Mouse (Mus musculus) gastrocnemius, postnatal 10 days (tissue): Measurements from ENCODE around the gene Tmem167b. TPM values are rescaled to one million over a fixed set of nuclear protein-coding genes. Genes with fewer than 3 reads are reported as not detected.

ENCODE experiments used
- DNase-seq: peaks from one replicate; pipeline ENCODE4 v3.0.0; 2021; ENCODE audit warnings: mixed read lengths
- microRNA-seq, 2 experiments: library from miRNA; unstranded; fragments of <30 nt; microRNA quantifications; one replicate each; pipeline ENCODE4 v1.2.0; 2021
- total RNA-seq, 2 experiments: library from RNA; stranded (reverse); gene quantifications; 2 replicates each; pipeline ENCODE4 v1.2.3; 2021

Gene Tmem167b
- total RNA-seq, 2 experiments from 2014 or later: 23.1 to 24.9 TPM

DNA sequence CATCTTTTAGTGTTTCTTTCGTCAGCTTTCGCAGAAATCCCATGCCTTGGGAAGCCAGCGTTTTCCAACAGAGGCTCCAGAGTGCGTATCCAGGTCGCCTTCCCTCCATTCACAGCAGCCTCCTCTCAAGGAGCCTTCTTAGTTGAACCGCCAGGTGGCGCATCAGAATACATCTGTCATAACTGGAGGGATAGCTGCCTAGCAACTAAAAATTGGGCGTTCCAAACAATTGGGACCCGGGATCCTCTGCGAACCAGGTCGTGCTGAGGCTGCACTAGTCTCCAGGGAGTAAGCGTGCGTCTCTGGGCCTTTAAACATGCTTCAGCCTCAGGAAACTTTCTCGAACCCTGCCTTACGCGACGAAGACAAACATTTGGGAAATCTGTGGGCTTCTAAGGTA lies 25.0 kb downstream of the Tmem167b start:
- peak; percentile 80 for DNase-seq

GRCm38 (mm10) chr3:108536517-108537260 lies 25.6 kb downstream of the Tmem167b start, which contains the start of gene 5330417C22Rik:
Gene 5330417C22Rik, minus strand, starts transcription at chr3:108536536.
- peak; percentile 16 for DNase-seq

DNA sequence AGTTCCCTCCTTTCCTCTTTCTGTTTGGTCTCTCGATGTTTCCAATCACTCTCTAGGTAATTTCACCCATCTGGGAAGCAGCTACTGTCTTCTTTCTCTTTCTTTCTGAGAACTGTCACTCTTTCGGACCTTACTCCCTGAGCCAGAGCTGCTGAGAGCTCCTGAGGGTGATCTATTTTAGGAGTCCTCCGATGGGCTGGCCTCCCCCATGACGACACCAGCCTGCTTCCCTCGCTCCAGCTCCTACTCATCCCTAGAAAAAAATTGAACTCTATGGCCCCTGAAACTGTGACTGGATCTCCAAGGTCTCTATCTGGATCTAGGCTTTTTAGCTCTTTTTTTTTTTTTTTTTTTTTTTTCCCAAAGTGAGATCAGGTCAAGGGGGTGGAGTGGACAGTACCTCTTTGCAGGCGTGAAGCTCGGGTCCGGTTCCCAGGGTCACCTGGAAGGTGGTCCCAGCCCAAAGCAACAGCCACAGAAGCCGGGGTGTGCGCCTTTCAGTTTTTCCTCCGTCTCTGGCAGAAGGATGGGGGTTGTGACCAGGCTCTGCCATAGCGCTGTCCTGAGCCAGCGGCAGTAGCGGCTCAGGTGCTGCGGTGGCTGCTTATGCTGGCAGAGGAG lies 26.3 kb downstream of the Tmem167b start:
- no peak for DNase-seq

DNA sequence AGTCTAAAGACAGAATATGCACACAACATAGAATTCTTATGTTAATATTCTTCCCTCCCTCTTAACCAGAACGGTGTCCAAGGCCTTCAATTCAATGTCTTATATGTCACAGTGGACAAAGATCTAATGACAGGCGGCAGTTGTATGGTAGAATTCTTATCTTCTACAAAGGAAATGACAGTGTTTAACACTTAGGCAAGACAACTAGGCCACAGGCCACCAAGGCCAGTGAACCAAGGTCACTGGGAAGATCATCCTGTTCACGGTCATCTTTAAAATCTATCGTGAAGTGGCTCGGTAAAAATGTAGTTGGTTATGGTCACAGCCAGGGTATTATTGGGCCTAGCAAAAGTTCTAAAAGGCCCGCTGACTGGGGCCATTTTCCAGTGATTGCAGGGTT lies 28.3 kb downstream of the Tmem167b start, which contains the start of gene 1700013F07Rik:
TSS of gene 1700013F07Rik (plus strand) at position 200 of the 400 bp plus-strand sequence.
- DNase-seq: no peak

GRCm38 (mm10) chr3:108533114-108533885 lies 29.0 kb downstream of the Tmem167b start:
- DNase-seq: no peak

GRCm38 (mm10) chr3:108528489-108528888 lies 33.8 kb downstream of the Tmem167b start:
- DNase-seq: no peak

DNA sequence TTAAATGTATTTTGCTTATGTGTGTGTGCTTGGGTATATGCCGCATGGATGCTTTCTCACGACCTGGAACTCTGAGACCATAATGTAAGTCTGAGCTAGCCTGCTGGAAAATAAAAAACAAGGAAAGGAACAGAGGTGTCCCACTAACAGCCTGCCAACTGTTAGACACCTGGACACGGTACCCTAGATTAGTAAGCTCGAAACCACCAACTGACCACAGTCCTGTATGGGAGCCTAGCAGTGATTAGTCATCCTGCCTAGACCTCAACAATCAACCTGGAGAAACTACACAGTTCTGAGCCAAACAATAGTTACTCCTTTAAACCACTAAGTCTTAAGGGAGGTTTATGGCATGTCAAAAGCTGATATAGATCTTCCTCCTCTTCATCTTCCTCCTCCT lies 38.9 kb downstream of the Tmem167b start:
- no peak for DNase-seq

- no peak for DNase-seq
These were observed 44.0 kb downstream of the Tmem167b start for GRCm38 (mm10) chr3:108518276-108518675.

DNA sequence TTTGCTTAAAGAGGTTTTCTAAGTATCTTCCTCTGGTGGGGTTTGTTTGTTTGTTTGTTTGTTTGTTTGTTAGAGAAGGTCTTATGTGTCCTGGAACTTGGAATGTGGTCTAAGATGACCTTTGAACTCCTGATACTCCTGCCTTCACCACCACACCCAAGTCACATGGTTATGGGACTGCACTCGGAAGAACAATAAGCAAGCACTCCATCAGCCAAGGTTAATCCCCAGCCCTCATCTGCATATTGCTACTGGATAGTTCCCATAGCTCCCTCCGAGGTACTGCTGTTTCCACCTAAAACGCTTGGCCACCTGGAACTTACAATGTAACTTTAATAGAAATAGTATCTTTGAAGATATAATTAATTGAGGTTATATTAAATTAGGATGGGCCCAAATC lies 48.8 kb downstream of the Tmem167b start:
- no peak for DNase-seq

DNA sequence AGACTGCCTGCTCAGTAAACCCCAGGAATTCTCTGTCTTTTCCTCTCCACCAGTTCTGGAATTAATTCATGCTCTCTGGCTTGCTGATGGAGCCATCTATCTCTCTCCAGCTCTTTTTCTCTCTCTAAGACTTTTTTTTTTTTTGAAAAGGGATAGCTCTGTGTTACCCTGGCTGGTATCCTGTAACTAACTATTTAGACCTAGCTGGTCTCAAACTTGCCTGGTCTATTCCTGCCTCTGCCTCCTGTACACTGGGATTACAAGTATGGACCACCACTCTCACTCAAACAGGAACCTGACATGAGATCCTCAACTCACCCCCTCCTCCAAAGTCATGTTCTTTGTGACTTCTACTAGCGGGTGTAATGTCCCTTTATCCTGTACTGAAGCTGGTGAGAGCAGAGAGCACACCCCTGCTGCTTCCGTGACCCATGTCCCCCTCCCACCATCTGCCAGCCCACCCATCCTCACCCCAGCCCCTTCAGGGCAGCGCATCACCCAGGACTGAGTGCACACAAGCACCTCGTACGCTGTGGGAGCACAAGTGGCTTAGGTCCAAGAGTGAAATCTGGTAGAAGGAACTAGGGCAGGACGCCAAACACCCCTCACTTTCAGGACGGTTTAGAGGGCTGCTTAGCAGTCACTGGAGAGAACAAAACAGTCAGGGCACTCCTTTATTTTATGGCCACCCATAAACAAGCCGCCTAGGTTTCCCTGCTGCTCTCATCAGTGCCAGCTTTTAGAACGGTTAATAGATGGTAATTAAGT lies 51.4 kb downstream of the Tmem167b start:
- DNase-seq: no peak

DNA sequence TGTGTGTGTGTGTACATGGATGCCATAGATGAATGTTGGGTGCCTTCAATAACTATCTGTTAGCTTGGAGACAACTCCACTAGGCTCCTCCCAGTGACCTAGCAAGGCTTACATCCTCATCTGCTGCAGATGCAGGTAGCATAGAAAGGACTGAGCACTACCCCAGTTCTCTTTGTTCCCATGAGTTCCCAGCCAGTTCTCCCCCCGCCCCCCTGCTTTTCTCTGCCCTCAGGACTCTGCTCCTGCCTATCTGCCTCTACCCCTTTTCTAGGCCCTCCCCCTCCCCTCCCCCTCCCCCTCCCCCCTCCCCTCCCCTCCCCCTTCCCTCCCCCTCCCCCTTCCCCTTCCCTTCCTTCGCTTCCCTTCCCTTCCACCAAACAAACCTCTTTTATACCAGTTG lies 52.1 kb downstream of the Tmem167b start:
- DNase-seq: no peak

DNA sequence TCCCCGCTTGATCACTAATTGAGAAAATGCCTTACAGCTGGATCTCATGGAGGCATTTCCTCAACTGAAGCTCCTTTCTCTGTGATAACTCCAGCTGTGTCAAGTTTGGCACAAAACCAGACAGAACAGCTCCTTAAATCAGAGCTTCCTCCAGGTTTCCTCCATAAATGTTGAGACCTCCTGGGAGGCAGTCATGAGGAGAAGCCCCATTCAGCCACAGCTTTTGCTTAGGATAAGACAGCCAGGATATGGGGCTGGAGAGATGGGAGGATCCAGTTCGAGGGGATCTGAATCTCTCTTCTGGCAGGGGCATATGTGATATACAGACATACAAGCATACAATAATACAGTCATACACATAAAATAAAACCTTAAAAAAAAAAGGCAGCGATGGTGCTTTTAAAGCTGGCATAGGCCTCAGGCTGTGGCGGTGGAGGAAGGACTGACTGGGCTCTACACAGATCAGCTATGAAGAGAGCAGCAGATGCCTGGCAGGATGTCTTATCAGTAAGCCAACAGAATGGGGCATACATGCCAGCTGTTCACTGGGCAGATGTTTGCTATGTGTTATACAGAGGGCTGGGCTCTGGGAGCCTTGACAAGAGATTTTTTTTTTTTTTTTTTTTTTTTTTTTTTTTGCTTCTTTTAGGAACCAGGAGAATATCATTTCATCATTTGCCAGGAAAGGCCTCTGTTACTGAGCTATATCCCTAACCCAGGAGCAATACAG lies 53.4 kb downstream of the Tmem167b start:
- DNase-seq: no peak

Small RNAs within 50 kb of the gene (microRNA-seq; reads per million reads assigned to microRNA genes)
- 0 reads per million in 2 experiments for gene Gm22860

Other genes with a start within 250 kb of the Tmem167b start
- gene Mybphl, start 197.6 kb downstream of the Tmem167b start, total RNA-seq: not detected
- gene Psrc1, start 178.6 kb downstream of the Tmem167b start, total RNA-seq: 1 to 10 TPM; 2.3 to 3.0 TPM
- 1 to 10 TPM; 2.9 to 4.3 TPM for gene Celsr2, start 146.9 kb downstream of the Tmem167b start, total RNA-seq
- 100 to 1,000 TPM; 109 to 111 TPM for gene Sars, start 117.3 kb downstream of the Tmem167b start, total RNA-seq
- not detected for gene 1700013F07Rik, start 28.3 kb downstream of the Tmem167b start, total RNA-seq
- gene 5330417C22Rik, start 25.9 kb downstream of the Tmem167b start, total RNA-seq: under 1 TPM; 0.19 to 0.25 TPM
- gene Taf13, start 9.2 kb upstream of the Tmem167b start, total RNA-seq: 10 to 100 TPM; 19.4 to 22.6 TPM
- 1 to 10 TPM; 6.2 to 7.7 TPM for gene Wdr47, start 28.8 kb upstream of the Tmem167b start, total RNA-seq
- gene Clcc1, start 91.4 kb upstream of the Tmem167b start, total RNA-seq: 10 to 100 TPM; 26.4 to 29.9 TPM
- gene Gpsm2, start 159.8 kb upstream of the Tmem167b start, total RNA-seq: 10 to 100 TPM; 14.2 to 15.3 TPM
- under 1 TPM; 0.27 to 0.31 TPM for gene Aknad1, start 177.2 kb upstream of the Tmem167b start, total RNA-seq